Mouse (Mus musculus) spleen, postnatal 10 days (tissue): Measurements from ENCODE around the gene Vstm2l.

ENCODE experiments used
- DNase-seq, 2 experiments: peaks; one replicate each; pipeline ENCODE4 v3.0.0; 2021 to 2022; ENCODE audit warnings: low spot score in 2 of 2

Vstm2l gene

GRCm38 (mm10) chr2:157932655-157933054, 18.2 kb downstream of the Vstm2l start:
- DNase-seq = no peak

DNA sequence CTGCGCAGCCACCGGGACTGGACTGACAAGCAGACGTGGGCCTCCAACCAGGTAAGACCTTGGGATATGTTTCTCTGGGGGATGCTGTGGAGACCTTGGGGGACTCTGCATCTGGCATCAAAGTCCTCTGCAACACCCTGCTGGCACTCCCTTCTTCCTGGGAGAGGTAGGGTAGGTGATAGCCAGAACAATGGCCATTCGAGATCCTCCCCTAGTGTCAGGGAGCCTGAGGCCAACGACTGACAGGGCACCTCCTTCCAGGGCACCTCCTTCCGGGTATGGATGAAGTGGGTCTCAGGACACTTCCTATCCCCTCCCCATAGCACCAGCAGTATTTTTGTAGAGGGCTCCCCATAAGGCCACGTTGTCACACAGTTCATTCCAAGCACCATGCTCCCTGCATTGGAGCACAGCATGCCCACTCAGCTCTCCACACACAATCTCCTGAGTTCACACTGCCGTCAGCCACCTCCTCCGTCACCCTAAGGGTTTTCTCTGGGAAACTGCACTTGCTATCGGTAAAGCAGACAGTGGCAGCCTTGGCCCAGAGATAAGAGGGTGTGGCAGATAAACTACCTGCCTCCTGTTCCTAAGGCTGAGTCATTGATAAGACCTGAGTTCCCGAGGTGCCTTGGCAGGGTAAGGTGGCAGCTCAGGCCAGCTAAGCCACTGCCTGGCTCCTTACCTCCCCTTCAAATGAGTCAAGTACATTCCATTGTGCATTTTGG, 21.2 kb downstream of the Vstm2l start:
- no peak for DNase-seq

DNA sequence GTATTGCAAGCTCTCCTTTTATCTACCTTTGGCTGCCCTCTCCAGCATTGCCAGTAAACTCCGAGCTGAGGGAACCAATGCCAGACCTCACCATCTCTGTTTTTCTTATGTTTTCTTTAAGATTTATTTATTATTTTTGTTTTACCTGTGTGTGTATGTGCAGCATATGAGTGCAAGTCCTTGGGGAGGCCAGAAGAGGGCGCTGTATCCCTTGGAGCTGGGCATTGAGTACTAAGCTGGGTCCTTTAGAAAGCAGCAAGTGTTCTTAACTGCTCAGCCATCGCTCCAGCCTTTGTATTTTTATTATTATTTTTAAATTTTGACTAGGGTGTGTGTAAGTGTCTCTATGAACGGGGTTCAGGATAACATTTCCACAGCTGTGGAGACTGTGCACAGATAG, 22.2 kb downstream of the Vstm2l start:
- DNase-seq = no peak

DNA sequence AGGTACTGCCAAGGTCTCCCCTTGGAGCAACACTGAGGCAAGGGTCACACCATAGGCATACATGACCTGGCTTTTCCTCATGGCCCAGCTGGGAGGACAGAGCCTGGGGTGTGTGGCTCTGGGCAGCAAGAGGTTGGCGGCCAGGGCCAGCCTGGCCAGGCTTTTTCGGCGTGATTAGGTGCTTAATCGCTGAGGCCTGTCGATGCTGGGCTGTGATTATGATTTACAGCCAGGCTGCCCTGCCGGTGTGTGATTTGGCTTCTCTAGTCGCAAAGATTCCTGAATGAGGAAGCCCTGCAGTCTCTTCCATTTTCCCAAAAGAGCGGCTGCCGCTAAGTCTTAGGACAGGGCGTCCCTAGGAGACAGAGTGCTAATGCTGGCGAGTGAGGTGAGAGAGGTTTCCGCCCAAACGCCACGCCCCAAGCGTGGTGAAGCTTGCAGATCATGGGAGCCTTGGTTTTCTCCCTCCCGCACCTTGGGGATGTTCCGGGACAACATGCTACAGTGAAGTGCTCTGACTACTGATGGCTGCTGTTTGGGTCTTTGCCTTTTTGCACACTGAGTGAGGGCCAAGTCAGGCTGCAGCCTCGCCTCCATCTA, 26.2 kb downstream of the Vstm2l start:
- no peak for DNase-seq

DNA sequence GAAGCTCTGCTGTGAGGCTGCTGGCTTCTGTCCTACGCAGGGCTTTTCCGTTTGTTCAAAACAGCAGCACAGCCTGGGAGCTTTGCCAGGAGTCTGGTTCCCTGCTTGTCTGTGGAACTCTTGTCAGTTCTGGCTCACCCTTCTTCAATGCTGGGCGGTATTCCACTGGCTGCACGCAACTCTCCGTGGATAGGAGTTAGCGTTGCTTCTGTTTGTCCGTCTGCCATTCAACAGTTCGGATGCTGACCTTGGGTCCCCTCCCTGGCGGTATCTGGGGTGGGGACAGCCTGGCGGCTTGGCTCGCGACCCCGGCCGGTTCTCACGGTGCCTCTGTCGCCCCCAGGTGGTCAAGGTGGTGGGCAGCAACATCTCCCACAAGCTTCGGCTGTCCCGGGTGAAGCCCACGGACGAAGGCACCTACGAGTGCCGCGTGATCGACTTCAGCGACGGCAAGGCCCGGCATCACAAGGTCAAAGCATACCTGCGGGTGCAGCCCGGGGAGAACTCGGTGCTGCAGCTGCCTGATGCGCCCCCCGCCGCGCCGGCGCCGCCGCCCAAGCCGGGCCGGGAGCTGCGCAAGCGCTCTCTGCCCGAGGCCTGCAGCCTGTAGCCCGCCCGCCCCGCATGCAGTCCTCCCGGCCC, 29.2 kb downstream of the Vstm2l start:
- DNase-seq = peak; percentile 12 to 48

- no peak for DNase-seq
Measured at GRCm38 (mm10) chr2:157944156-157944893, 29.9 kb downstream of the Vstm2l start.

- DNase-seq = no peak
Measured at GRCm38 (mm10) chr2:157953978-157954377, 39.5 kb downstream of the Vstm2l start.

DNA sequence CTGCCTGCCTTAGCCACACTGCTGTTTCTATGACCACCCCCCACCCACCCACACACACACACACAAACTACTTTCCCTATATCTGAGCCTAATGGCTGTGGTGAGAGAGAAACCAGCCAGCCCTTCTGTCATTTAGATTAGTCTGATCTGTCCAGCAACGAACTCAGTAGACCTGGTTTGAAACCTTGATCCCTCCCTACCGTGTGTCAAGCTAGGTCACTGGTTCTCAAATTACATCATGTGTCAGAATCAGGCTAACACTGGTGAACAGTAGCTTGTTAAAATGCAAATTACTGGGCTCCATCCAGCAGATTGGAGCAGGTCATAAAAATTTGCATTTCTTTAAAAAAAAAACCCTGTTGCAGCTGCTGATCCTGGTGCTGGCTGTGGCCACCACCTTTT, 43.3 kb downstream of the Vstm2l start:
- DNase-seq = no peak

DNA sequence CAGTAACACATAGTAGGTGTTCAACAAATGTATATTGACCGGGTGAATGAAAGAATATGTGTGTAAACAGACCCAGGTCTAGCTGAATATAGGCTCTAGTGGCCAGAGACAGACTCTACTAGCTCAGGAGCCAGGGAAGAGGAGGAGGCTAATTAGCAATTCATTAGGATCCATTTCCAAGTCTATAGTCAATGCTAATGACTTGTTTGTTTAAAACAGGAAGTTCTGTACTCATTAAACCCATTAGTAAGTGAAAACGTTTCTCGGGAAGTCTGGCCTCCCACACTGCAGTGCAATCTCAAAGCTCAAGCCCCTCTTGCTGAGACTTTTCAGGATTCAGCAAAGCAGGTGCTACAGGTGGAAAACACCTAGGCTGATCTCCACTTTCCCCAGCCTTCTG, 53.4 kb downstream of the Vstm2l start:
- no peak for DNase-seq

- no peak for DNase-seq
Measured at GRCm38 (mm10) chr2:157970124-157970523, 55.7 kb downstream of the Vstm2l start.

DNA sequence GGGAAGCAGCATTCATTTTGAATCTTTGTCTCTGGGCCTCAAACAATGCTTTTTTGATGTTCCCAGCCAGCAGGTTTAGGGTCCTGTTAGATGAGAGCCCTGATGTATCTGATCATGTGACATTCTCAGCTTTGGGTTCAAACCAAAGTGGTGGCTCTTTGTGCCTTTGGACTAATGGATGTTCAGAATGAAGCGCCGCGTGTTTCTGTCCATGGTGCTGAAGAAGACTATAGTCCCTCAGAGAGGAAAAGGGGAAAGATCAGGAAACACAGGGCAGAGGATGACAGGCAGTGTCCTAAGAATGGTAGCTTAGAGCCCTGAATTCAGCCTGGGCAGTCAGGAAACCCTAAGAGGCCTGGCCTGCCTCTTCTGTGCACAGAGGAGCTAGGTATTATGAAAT, 56.2 kb downstream of the Vstm2l start:
- DNase-seq = peak in 1 of 2 experiments; percentile 57

DNA sequence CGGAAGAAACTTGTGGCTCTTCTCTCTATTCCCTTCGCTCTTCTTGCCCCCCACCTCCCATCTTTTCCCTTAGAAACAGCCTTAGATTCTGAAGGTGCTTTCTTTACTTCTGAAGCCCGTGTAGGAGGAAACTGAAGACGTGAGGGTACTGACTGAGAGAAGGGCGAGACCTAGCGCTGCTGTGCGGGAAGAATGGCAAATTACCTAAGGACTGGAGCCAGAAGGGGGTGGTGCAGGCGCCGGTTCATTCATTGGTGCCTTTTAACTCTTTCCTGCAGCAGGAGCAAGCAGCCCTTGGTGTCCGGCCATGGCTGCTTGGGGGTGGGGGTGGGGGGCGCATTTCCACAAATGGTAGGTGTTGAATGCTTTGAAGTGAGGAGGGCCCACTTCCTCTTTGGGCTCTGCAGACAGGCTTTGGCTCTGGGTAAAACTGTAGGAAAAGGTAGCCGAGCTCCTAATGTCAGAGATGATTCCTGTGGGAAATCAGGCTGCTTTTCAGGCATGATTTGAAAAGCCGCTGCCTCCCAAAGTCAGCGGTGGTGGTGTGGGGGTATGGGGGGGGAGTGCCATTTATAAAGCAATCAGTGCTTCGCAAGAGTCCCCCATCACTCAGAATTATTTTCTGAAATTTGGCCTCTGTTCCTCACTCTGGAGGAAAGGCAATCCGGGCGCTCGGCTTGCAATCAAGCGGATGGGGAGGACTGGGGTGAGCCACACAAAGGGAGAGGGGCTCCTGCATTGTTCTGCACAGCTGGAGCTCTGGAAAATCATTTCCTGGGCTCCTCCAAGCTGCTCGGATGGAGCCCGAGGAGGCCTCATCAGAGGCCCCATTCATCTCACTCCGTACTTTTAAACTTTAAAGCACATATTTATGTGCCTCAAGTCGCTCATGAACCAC, 60.4 kb downstream of the Vstm2l start:
- no peak for DNase-seq

GRCm38 (mm10) chr2:157975595-157975994, 61.1 kb downstream of the Vstm2l start:
- no peak for DNase-seq

DNA sequence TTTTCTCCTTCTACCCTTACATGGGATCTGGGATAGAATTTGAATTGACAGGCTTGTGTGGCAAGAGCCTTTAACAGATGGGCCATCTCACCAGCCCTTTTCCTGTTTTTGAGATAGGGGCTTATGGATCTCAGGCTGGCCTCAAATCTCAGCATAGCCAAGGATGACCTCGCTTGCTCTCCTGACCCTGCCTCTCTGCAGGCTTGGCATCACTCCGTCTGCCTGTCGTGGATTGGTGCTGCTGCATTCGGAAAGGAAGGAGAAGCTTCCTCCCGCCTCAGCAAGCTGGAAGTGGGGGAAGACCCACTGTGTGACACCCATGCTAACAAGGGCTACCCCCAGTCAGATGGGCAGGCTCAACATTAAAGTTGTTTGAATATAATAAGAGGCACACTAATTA, 64.8 kb downstream of the Vstm2l start:
- no peak for DNase-seq

GRCm38 (mm10) chr2:157982727-157983126, 68.3 kb downstream of the Vstm2l start:
- DNase-seq = no peak

DNA sequence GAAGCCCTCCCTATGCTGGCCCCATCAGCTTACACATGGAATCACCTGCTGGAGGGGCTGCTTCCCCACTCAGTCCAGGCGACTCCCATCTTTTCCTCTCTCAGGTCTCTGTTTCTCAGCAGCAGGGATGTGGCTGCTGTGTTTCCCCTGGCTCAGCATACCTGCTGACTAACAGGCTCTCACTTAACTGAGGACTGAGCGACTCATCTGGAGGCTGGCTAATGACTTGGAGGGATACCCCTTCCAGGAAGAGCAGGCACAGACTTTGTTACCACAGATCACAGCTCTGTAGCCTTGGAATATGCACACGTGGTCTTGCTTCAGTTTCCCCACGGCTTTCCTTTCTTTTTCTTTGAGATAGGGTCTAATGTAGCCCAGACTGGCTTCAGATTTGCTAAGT, 68.8 kb downstream of the Vstm2l start:
- no peak for DNase-seq

DNA sequence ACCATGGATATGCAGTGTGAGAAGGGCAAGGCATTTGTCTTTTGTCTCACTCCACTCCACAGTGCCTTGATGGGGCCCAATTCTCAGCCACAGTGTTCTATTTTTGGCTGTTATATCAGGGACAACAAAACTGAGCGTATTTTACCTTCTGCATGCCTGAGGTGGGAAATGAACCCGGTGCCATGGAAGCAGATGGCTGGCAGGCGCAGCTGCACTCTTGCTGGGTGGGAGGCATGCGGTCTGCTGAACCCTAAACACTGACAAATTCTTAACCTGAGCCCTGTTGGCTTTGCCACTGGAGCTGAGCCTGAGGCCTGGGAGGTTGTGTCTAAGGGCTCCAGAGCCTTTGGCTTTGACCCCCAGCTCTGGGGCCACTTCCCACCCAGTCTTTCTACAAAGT, 71.2 kb downstream of the Vstm2l start:
- DNase-seq = no peak

GRCm38 (mm10) chr2:157986235-157986634, 71.8 kb downstream of the Vstm2l start:
- no peak for DNase-seq

DNA sequence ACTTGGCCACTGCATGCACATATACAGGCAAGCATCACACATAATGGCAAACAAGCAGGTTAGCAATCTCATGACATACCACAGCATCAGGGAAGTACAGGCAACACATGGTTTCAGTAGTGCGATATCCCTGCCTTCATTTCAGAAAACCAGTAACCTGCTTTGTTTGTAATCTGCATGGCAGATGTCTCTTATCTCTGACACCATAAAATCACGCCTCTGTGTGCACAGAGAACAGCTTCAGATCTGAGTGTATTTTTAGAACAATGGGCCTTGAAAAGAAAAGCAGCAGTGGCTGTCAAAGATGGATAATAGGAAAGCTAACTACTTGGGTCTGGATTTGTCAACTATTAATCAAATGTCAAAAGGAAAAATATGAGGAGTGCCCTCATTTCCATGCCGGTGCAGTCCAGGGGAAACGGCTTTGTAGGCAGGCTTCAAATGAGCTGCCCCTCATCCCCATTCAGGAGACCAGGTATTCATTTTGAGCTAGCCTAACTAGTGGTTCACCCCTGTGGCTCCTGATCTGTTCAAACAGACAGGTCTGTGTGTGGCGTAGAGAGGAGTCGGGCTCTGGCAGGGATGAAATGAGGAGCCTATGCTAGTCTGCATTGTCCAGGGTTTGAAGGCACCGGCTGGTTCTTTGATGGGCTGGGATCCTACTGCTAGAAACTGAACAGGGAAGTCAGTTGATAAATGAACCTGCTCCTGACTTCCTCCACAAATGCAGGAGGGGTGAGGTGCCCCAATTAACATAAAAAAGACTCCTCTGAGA, 74.2 kb downstream of the Vstm2l start:
- DNase-seq = no peak

GRCm38 (mm10) chr2:157989946-157990345, 75.5 kb downstream of the Vstm2l start:
- no peak for DNase-seq

DNA sequence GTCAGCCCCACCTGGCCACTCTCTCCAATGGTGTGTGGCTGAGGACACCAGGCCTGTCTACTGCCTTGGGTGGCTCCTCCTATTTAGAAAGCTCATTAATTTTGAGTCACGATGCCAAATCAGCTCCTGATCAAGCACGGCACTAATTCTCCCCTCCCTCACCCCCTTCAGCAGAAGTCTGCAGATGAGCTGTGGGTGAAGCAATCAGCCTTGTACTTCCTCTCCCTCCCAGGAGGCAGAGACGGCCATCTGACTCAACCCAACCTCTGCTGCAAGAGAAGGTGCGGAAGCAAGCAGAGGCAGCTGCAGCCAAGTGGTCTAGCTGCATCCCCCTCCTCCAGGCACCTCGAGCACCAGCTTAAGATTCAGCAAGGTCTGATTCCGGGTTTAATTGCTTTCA, 76.6 kb downstream of the Vstm2l start:
- DNase-seq = no peak
